Mouse (Mus musculus) ovary, adult 18-20 months (tissue): ENCODE measurements at regions not wholly inside any gene's neighbourhood (a gene's known extent, or its start where the extent isn't known, plus 50 kb on each side); places are given as distances from the start of the nearest gene placed in this dataset.

Source experiments
- DNase-seq: peaks from one replicate; pipeline ENCODE4 v3.0.0; 2022; ENCODE audit warnings: low spot score, mixed read lengths

GRCm38 (mm10) chr2:94248948-94249347 is 91.2 kb upstream of the Hsd17b12 start:
- DNase-seq: no peak

GRCm38 (mm10) chr2:94246851-94247471 is 89.2 kb upstream of the Hsd17b12 start:
- DNase-seq: no peak

GRCm38 (mm10) chr2:94246180-94246611 is 88.4 kb upstream of the Hsd17b12 start:
- DNase-seq: no peak

GRCm38 (mm10) chr2:94245305-94245959 is 87.7 kb upstream of the Hsd17b12 start:
- DNase-seq: peak; percentile 29

GRCm38 (mm10) chr2:94244140-94244539 is 86.4 kb upstream of the Hsd17b12 start:
- DNase-seq: no peak

GRCm38 (mm10) chr2:94243053-94243916 is 85.5 kb upstream of the Hsd17b12 start:
- no peak for DNase-seq

GRCm38 (mm10) chr2:94242406-94243052 is 84.8 kb upstream of the Hsd17b12 start:
- DNase-seq: no peak

- no peak for DNase-seq
Observed at GRCm38 (mm10) chr2:94242051-94242397, 84.3 kb upstream of the Hsd17b12 start.

- DNase-seq: no peak
Observed at GRCm38 (mm10) chr2:94241301-94242050, 83.7 kb upstream of the Hsd17b12 start.

GRCm38 (mm10) chr2:94240411-94240810 is 82.6 kb upstream of the Hsd17b12 start:
- no peak for DNase-seq

GRCm38 (mm10) chr2:94239573-94239972 is 81.8 kb upstream of the Hsd17b12 start:
- no peak for DNase-seq

GRCm38 (mm10) chr2:94236479-94236878 is 78.7 kb upstream of the Hsd17b12 start:
- no peak for DNase-seq

- DNase-seq: no peak
Observed at GRCm38 (mm10) chr2:94233597-94233996, 75.8 kb upstream of the Hsd17b12 start.

- DNase-seq: no peak
Observed at GRCm38 (mm10) chr2:94219421-94219820, 61.7 kb upstream of the Hsd17b12 start.

- no peak for DNase-seq
Observed at GRCm38 (mm10) chr2:94217481-94217880, 59.7 kb upstream of the Hsd17b12 start.

- DNase-seq: no peak
Observed at GRCm38 (mm10) chr2:94215455-94215854, 57.7 kb upstream of the Hsd17b12 start.
